Mouse (Mus musculus) fibroblast of lung, adult 2 months (primary cell): Measurements from ENCODE around the gene Zfp202.
A peak's percentile ranks its signal among the peaks of the same experiment; 100 is the strongest.
"Not testable (repeated sequence)": the region's sequence is repeated elsewhere in the genome, so short reads cannot be mapped to it uniquely, and the experiment has no call there.

ENCODE experiments used
- DNase-seq: peaks from one replicate; pipeline ENCODE4 v3.0.0-alpha.2; 2011; ENCODE audit warnings: low read depth

Zfp202 gene

GRCm38 (mm10) chr9:40192098-40193038, at the start of gene Zfp202:
Gene Zfp202 (plus strand): TSS chr9:40192316.
- peak; percentile 44 for DNase-seq

- no peak for DNase-seq
Measured at GRCm38 (mm10) chr9:40155118-40155644, 36.9 kb upstream of the Zfp202 start.

GRCm38 (mm10) chr9:40166446-40166845, 25.7 kb upstream of the Zfp202 start:
- DNase-seq: no peak

- DNase-seq: no peak
Measured at GRCm38 (mm10) chr9:40177017-40177416, 15.1 kb upstream of the Zfp202 start.

- DNase-seq: no peak
Measured at GRCm38 (mm10) chr9:40180620-40181019, 11.5 kb upstream of the Zfp202 start, which contains the start of gene Olfr986. Gene Olfr986 (plus strand): TSS chr9:40180920.

GRCm38 (mm10) chr9:40185166-40185565, 7.0 kb upstream of the Zfp202 start:
- not testable (repeated sequence) for DNase-seq

GRCm38 (mm10) chr9:40191086-40191876, 835 bp upstream of the Zfp202 start:
- peak; percentile 3 for DNase-seq

GRCm38 (mm10) chr9:40195981-40196380, 3.9 kb downstream of the Zfp202 start:
- DNase-seq: peak; percentile 3

GRCm38 (mm10) chr9:40206546-40206950, 14.4 kb downstream of the Zfp202 start:
- DNase-seq: no peak

GRCm38 (mm10) chr9:40210744-40211143, 18.6 kb downstream of the Zfp202 start:
- DNase-seq: no peak

GRCm38 (mm10) chr9:40214058-40214457, 21.9 kb downstream of the Zfp202 start:
- no peak for DNase-seq

- DNase-seq: no peak
Measured at GRCm38 (mm10) chr9:40216651-40217050, 24.5 kb downstream of the Zfp202 start.

- DNase-seq: no peak
Measured at GRCm38 (mm10) chr9:40224289-40224688, 32.2 kb downstream of the Zfp202 start.

- DNase-seq: peak; percentile 51
Measured at GRCm38 (mm10) chr9:40227874-40228789, 36.0 kb downstream of the Zfp202 start.

GRCm38 (mm10) chr9:40228804-40229331, 36.8 kb downstream of the Zfp202 start:
- no peak for DNase-seq

- no peak for DNase-seq
Measured at GRCm38 (mm10) chr9:40229479-40229878, 37.4 kb downstream of the Zfp202 start.

- DNase-seq: no peak
Measured at GRCm38 (mm10) chr9:40231019-40231418, 38.9 kb downstream of the Zfp202 start.

GRCm38 (mm10) chr9:40234233-40235072, 42.3 kb downstream of the Zfp202 start:
- no peak for DNase-seq

GRCm38 (mm10) chr9:40235220-40235619, 43.1 kb downstream of the Zfp202 start:
- no peak for DNase-seq

- no peak for DNase-seq
Measured at GRCm38 (mm10) chr9:40239749-40240148, 47.6 kb downstream of the Zfp202 start.
